Mouse (Mus musculus) E14TG2a.4 (cell line): ENCODE measurements at regions not wholly inside any gene's neighbourhood (a gene's known extent, or its start where the extent isn't known, plus 50 kb on each side); places are given as distances from the start of the nearest gene placed in this dataset.

Experiments used
- H3K27me3 ChIP-seq: 2 replicates; pipeline ENCODE4 v1.6.1; 2014; ENCODE audit warnings: low read length, control low read depth; ENCODE audit not compliant: insufficient read depth
- H3K36me3 ChIP-seq: 2 replicates; pipeline ENCODE4 v1.6.1; 2014; ENCODE audit warnings: low read length, control low read depth; ENCODE audit not compliant: insufficient read depth
- H3K4me1 ChIP-seq: replicated peaks from 2 replicates; pipeline ENCODE4 v1.6.1; 2014; ENCODE audit warnings: low read depth, low read length, control low read depth
- H3K4me3 ChIP-seq: replicated peaks from 2 replicates; pipeline ENCODE4 v1.5.1; 2014; ENCODE audit warnings: mild to moderate bottlenecking, low read length
- H3K9me3 ChIP-seq: 2 replicates; pipeline ENCODE4 v1.6.1; 2014; ENCODE audit warnings: low read length, control low read depth
- CTCF ChIP-seq: conservative IDR thresholded peaks from 2 replicates; pipeline ENCODE4 v1.5.1; 2014; ENCODE audit warnings: low read length
- NANOG ChIP-seq: IDR thresholded peaks from 2 replicates; pipeline ENCODE4 v1.6.1; 2014; ENCODE audit warnings: borderline replicate concordance, low read length, mixed read lengths
- POU5F1 ChIP-seq: IDR thresholded peaks from 2 replicates; pipeline ENCODE4 v1.6.1; 2014; ENCODE audit warnings: low read length, borderline replicate concordance

- peak overlapping the region; percentile 32; the same call in 1 of the 2 replicates for H3K4me3 ChIP-seq
- peaks cover 30% of the 10 kb centered on the region for H3K4me1 ChIP-seq
- H3K36me3 ChIP-seq = no peaks in the 10 kb centered on the region
- no peak for TF ChIP-seq NANOG
- no peak for TF ChIP-seq POU5F1
- no peak for TF ChIP-seq CTCF
- H3K9me3 ChIP-seq = no peaks in the 10 kb centered on the region
- H3K27me3 ChIP-seq = no peaks in the 10 kb centered on the region; the same call in 1 of the 2 replicates
Observed at GRCm38 (mm10) chr5:134007127-134007771, 92.3 kb upstream of the Castor2 start.

- TF ChIP-seq NANOG = no peak
- peak; percentile 89 for TF ChIP-seq CTCF
- H3K4me1 ChIP-seq = peaks cover 30% of the 10 kb centered on the region
- peak overlapping the region; percentile 32; the same call in 1 of the 2 replicates for H3K4me3 ChIP-seq
- no peaks in the 10 kb centered on the region for H3K36me3 ChIP-seq
- H3K9me3 ChIP-seq = no peaks in the 10 kb centered on the region
- H3K27me3 ChIP-seq = no peaks in the 10 kb centered on the region; the same call in 1 of the 2 replicates
Observed at GRCm38 (mm10) chr5:134006470-134007126, 92.9 kb upstream of the Castor2 start.

- Histone ChIP-seq H3K9me3 (no peaks in the 10 kb centered on the region), H3K27me3 (no peaks in the 10 kb centered on the region; the same call in 1 of the 2 replicates), H3K4me3 (no peak overlapping the region), H3K4me1 (peaks cover 30% of the 10 kb centered on the region), H3K36me3 (no peaks in the 10 kb centered on the region)
- no peak for TF ChIP-seq CTCF
- TF ChIP-seq NANOG = no peak
- no peak for TF ChIP-seq POU5F1
Observed at GRCm38 (mm10) chr5:134006001-134006400, 93.5 kb upstream of the Castor2 start.

GRCm38 (mm10) chr5:134000100-134000499, 99.4 kb upstream of the Castor2 start:
- H3K4me3 ChIP-seq = no peak overlapping the region
- no peaks in the 10 kb centered on the region for H3K27me3 ChIP-seq
- H3K36me3 ChIP-seq = no peaks in the 10 kb centered on the region
- H3K4me1 ChIP-seq = peaks cover 3% of the 10 kb centered on the region
- no peaks in the 10 kb centered on the region for H3K9me3 ChIP-seq
- TF ChIP-seq CTCF = no peak
- no peak for TF ChIP-seq POU5F1
- no peak for TF ChIP-seq NANOG

- H3K27me3 ChIP-seq = no peaks in the 10 kb centered on the region
- H3K4me1 ChIP-seq = no peaks in the 10 kb centered on the region; the same call in 1 of the 2 replicates
- H3K36me3 ChIP-seq = no peaks in the 10 kb centered on the region
- no peak for TF ChIP-seq NANOG
- no peak for TF ChIP-seq CTCF
- no peaks in the 10 kb centered on the region for H3K9me3 ChIP-seq
- H3K4me3 ChIP-seq = no peak overlapping the region
Observed at GRCm38 (mm10) chr5:133999698-134000097, 99.8 kb upstream of the Castor2 start.

- Histone ChIP-seq H3K9me3 (no peaks in the 10 kb centered on the region), H3K4me3 (no peak overlapping the region), H3K4me1 (no peaks in the 10 kb centered on the region), H3K27me3 (peaks cover 11% of the 10 kb centered on the region), H3K36me3 (no peaks in the 10 kb centered on the region)
- TF ChIP-seq NANOG = no peak
- TF ChIP-seq CTCF = no peak
- no peak for TF ChIP-seq POU5F1
Observed at GRCm38 (mm10) chr5:133991994-133992393, 107.5 kb upstream of the Castor2 start.

- H3K4me3 ChIP-seq = no peak overlapping the region
Observed at GRCm38 (mm10) chr5:133991556-133991955, 108.0 kb upstream of the Castor2 start.

GRCm38 (mm10) chr5:133983249-133983966, 116.1 kb upstream of the Castor2 start:
- Histone ChIP-seq H3K36me3 (no peaks in the 10 kb centered on the region), H3K27me3 (peaks cover 36% of the 10 kb centered on the region), H3K4me1 (peaks cover 27% of the 10 kb centered on the region), H3K4me3 (no peak overlapping the region), H3K9me3 (no peaks in the 10 kb centered on the region)
- TF ChIP-seq NANOG = no peak
- no peak for TF ChIP-seq POU5F1
- TF ChIP-seq CTCF = no peak

More at GRCm38 (mm10) chr5:133991556-133991955, 108.0 kb upstream of the Castor2 start:
- TF ChIP-seq POU5F1 (no peak), NANOG (no peak), CTCF (no peak)
- H3K27me3 ChIP-seq = peaks cover 13% of the 10 kb centered on the region
- H3K4me1 ChIP-seq = no peaks in the 10 kb centered on the region
- no peaks in the 10 kb centered on the region for H3K36me3 ChIP-seq
- H3K9me3 ChIP-seq = no peaks in the 10 kb centered on the region
